Mouse (Mus musculus) frontal cortex, postnatal 36 days (tissue): ENCODE measurements around the gene Mta3.

Experiments used
- DNase-seq, 2 experiments: peaks; one replicate each; pipeline ENCODE4 v3.0.0; 2022; ENCODE audit warnings: low spot score in 2 of 2

Mta3 gene

GRCm38 (mm10) chr17:83706116-83706593, at the start of gene Mta3:
Gene Mta3, plus strand, starts transcription at chr17:83706163.
- DNase-seq, result peak; percentile 35 to 57

- no peak for DNase-seq
These were observed 48.6 kb upstream of the Mta3 start for GRCm38 (mm10) chr17:83657375-83657774.

GRCm38 (mm10) chr17:83658943-83659342, 47.0 kb upstream of the Mta3 start:
- no peak for DNase-seq

GRCm38 (mm10) chr17:83664761-83665160, 41.2 kb upstream of the Mta3 start:
- no peak for DNase-seq

GRCm38 (mm10) chr17:83666597-83667287, 39.2 kb upstream of the Mta3 start:
- DNase-seq, result no peak

- DNase-seq, result no peak
These were observed 37.9 kb upstream of the Mta3 start for GRCm38 (mm10) chr17:83667934-83668690.

- no peak for DNase-seq
These were observed 33.3 kb upstream of the Mta3 start for GRCm38 (mm10) chr17:83672685-83673084.

GRCm38 (mm10) chr17:83677370-83677769, 28.6 kb upstream of the Mta3 start:
- DNase-seq, result no peak

GRCm38 (mm10) chr17:83681977-83682376, 24.0 kb upstream of the Mta3 start:
- peak in 1 of 2 experiments; percentile 7 for DNase-seq

- no peak for DNase-seq
These were observed 21.5 kb upstream of the Mta3 start for GRCm38 (mm10) chr17:83684475-83684874.

- DNase-seq, result no peak
These were observed 15.5 kb upstream of the Mta3 start for GRCm38 (mm10) chr17:83690418-83690817.

GRCm38 (mm10) chr17:83691379-83691778, 14.6 kb upstream of the Mta3 start:
- DNase-seq, result no peak

GRCm38 (mm10) chr17:83693941-83694340, 12.0 kb upstream of the Mta3 start:
- DNase-seq, result no peak

- no peak for DNase-seq
These were observed 10.2 kb upstream of the Mta3 start for GRCm38 (mm10) chr17:83695785-83696184.

GRCm38 (mm10) chr17:83699062-83699724, 6.8 kb upstream of the Mta3 start:
- no peak for DNase-seq

GRCm38 (mm10) chr17:83700125-83700524, 5.8 kb upstream of the Mta3 start:
- no peak for DNase-seq

GRCm38 (mm10) chr17:83704469-83704868, 1.5 kb upstream of the Mta3 start:
- DNase-seq, result no peak

- DNase-seq, result peak; percentile 41 to 44
These were observed 429 bp upstream of the Mta3 start for GRCm38 (mm10) chr17:83705352-83706115.

- peak; percentile 16 to 35 for DNase-seq
These were observed 697 bp downstream of the Mta3 start for GRCm38 (mm10) chr17:83706594-83707126.

- DNase-seq, result no peak
These were observed 1.4 kb downstream of the Mta3 start for GRCm38 (mm10) chr17:83707372-83707771.

GRCm38 (mm10) chr17:83707846-83708245, 1.9 kb downstream of the Mta3 start:
- no peak for DNase-seq
